Mouse (Mus musculus): ENCODE measurements at regions not wholly inside any gene's neighbourhood (a gene's known extent, or its start where the extent isn't known, plus 50 kb on each side); places are given as distances from the start of the nearest gene placed in this dataset.
A peak's percentile ranks its signal among the peaks of the same experiment; 100 is the strongest.

DNA sequence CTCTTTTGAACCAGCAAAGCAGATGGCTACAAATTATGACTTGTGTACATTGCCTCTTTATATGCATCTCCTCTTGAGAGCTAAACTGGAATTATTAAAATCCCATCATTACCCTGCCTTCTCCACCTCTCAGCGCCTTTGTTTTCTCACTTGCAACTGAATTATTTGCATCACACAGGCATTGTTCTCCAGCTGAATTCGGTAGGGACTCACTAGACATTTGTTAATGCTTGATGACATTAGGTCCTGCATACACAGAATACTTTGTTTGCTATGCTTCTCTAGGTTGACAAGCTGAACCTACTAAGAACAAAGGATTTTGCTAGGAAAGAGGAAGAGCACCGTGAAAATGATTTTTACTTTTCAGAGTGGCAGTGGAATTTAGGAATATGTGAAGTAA, 1248.4 kb downstream of the Hace1 start:
- DNase-seq (ENCODE audit: low read depth, low spot score), result no peak

DNA sequence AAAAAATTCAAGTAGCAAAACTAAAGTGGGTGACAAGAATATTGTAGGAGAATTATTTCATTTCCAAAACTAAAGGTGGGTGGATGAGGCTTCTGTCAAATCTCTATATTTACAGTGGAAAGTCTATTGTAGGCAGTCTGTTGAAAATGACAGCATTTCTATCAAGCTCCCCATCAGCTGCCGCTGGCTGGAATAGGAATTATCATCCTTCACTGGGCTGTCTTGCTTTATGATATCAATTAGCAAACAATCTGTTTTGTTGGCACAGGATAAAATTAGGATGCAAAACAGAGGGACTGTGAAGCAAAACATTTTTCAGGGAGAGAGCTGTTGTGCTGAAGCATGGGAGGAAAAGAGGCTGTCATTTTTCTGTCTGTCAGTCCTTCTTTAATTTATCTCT, 1249.0 kb downstream of the Hace1 start:
- DNase-seq (ENCODE audit: low read depth, low spot score), result no peak

DNA sequence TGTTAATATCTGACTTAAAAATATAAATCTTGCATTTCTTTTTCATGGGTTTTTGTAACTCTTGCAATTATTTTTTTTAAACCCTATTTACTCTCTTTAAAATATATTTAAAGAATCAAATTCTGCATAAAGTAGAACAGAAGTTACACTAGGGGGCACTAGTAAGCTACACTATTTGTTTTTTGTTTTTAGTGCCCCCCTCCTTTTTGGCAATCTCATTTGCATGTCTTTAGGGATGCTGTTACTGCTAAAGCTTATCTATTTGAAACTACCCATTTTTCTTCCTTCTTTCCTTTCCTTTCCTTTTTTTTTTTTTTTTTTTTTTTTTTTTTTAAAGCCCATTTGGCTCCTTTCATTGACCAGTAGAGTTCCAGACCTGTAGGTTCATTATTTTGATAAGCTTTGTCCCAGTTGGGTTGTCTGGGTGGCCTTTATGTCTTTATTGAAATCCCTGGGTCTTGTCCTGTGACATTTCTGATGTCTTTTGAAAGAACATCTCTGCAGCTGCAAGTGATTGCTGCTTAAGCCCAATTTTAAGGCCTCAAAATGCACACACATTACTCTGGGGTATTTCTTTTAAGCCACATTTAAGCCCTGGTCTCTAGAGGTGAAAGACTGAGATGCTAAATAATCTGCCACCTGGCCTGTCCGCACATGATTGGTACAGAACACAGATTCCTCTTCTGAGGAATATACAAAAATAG, 1249.6 kb downstream of the Hace1 start:
- DNase-seq (ENCODE audit: low read depth, low spot score), result peak; percentile 33

DNA sequence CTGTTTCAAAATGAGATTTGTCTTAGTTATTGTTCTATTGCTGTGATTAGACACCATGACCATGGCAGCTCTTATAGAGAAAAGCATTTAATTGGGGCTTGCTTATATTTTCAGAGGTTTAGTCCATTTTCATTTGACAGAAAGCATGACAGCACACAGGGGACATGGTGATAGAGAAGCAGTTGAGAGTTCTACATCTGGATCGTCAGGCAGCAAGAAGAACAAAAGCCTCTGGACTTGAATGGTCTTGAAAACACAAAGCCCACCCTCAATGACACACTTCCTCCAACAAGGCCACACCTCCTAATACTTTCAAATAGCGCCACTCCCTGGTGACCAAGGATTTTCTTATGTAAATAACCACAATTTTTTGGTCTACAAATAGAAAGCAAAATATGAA, 1250.5 kb downstream of the Hace1 start:
- peak; percentile 57 for DNase-seq (ENCODE audit: low read depth, low spot score)

DNA sequence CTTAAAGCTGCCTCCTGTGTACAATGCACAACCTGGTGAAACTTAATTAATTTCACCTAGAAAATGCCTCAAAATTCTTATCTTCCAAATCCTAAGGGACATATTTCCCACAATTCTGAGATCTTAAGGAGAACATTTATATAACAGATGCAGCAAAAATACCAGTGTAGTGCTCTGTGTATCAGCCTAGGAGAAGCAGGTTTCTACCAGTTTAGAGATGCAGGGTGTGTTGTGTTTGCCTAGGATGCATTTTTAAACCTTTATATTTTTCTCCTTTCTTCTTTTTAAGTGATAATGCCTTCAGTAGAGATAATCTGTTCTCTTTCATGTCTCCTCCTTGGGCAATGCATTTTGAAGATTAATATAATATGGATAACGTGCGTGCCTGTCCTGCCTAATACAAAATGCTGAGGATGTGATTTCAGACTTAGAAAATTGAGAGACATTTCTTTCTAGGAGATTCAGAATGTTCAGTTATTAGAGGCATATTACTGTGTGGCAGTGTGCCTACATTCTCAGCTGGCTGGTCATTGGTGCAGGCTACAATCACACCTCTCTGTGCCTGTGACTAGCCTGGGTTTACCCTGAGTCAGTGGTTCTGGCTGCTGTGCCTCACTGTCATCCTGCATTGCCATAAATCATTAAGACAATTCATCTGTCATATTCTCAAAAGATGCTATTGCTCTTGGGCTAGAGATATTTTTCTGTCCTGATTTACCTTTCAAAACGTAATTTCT, 1268.1 kb downstream of the Hace1 start:
- no peak for DNase-seq (ENCODE audit: low read depth, low spot score)
